Mouse (Mus musculus) kidney, embryonic 16.5 days (tissue): Measurements from ENCODE around the gene Ncam1. TPM values are rescaled to one million over a fixed set of nuclear protein-coding genes. Genes with fewer than 3 reads are reported as not detected.

Experiments used
- ATAC-seq: fragments of 200-750 bp; cut with Nextera tagmentation; 2 replicates; pipeline ENCODE4 v1.8.0; 2017; ENCODE audit warnings: moderate TSS enrichment; ENCODE audit not compliant: low FRiP score, low TSS enrichment
- H3K27ac ChIP-seq: fragments of 300-500 bp; sonication (generic); 2 replicates; pipeline ENCODE4 v1.5.1; 2014; ENCODE audit warnings: low read length
- H3K27me3 ChIP-seq: fragments of 300-500 bp; sonication (generic); 2 replicates; pipeline ENCODE4 v1.6.1; 2014; ENCODE audit warnings: low read length, control low read depth, mixed read lengths; ENCODE audit not compliant: insufficient read depth
- H3K36me3 ChIP-seq: fragments of 300-500 bp; sonication (generic); 2 replicates; pipeline ENCODE4 v1.6.1; 2014; ENCODE audit warnings: low read length, control low read depth, mixed read lengths; ENCODE audit not compliant: insufficient read depth
- H3K4me1 ChIP-seq: fragments of 300-500 bp; sonication (generic); 2 replicates; pipeline ENCODE4 v1.6.1; 2014; ENCODE audit warnings: low read length, control low read depth, mixed read lengths; ENCODE audit not compliant: insufficient read depth
- H3K4me2 ChIP-seq: fragments of 300-500 bp; sonication (generic); replicated peaks from 2 replicates; pipeline ENCODE4 v1.6.1; 2014; ENCODE audit warnings: low read depth, low read length
- H3K4me3 ChIP-seq: fragments of 300-500 bp; sonication (generic); 2 replicates; pipeline ENCODE4 v1.5.1; 2014; ENCODE audit warnings: mild to moderate bottlenecking, low read length
- H3K9ac ChIP-seq: fragments of 300-500 bp; sonication (generic); replicated peaks from 2 replicates; pipeline ENCODE4 v1.6.1; 2014; ENCODE audit warnings: low read length
- H3K9me3 ChIP-seq: fragments of 300-500 bp; sonication (generic); 2 replicates; pipeline ENCODE4 v1.6.1; 2016; ENCODE audit warnings: low read length, control low read depth
- WGBS: fragments of 180-500 bp; shearing (Covaris S2); extraction: QIAGEN DNeasy Blood & Tissue Kit; methylation state at CpG from one replicate; pipeline ENCODE4 v1.1.7; 2014; 5-methylcytosine and 5-hydroxymethylcytosine counted together
- polyA plus RNA-seq: library from polyadenylated mRNA; unstranded; fragments of >200 nt; fragmentation: Nextera tagmentation; extraction: Ambion mirVana; gene quantifications from 2 replicates; pipeline ENCODE4 v1.2.1, GENCODE M21; 2015

Gene Ncam1
- polyA plus RNA-seq, 1 experiment from 2014 or later, result 137 TPM

DNA sequence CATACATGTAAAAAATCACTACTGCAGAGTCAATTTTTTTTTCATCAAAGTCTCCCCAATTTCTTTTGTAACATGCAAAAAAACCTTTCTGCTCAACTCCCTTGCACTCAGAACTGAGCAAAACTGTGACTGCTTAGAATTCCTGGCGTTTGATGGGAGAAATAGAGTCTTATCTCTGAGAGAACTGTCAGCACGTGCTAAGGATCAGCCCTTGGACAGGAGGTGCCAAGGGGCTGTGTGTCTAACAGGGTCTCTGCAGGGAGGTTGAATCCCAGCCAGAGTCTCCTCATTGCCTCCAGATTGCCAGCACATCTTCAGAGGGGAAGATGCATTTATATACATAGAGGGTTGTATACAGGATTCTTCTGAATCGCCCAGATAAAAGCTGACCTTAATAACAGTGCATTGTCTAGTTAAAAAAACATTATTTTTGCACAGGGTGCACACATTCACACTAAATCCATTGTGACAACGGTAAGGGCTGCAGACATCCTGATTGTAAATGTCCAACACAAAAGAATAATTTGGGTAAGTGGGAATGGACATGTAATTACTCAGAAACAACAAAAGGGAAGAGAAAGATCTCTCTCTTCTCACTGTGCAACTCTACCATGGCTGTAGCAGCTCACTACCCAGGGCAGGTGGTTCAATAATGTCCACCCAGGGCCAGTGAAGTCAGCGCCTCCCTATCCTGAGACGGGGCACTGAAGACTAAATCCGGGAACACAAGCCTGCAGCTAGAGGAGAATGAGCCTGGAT lies 203.7 kb downstream of the Ncam1 start:
- Histone ChIP-seq H3K4me1 (peaks cover 29% of the 10 kb centered on the region), H3K36me3 (no peaks in the 10 kb centered on the region), H3K4me3 (no peak overlapping the region), H3K4me2 (peak overlapping the region; percentile 24), H3K9ac (0 out of 2 replicates have a peak overlapping the region, but pooled peaks have one; percentile 27), H3K27me3 (no peaks in the 10 kb centered on the region), H3K27ac (peak overlapping the region; percentile 63), H3K9me3 (no peaks in the 10 kb centered on the region)
- 34% methylated on average over 7 of the region's 7 CpGs for WGBS
- ATAC-seq, result 0 out of 2 replicates have a peak, but pooled peaks have one; percentile 51

DNA sequence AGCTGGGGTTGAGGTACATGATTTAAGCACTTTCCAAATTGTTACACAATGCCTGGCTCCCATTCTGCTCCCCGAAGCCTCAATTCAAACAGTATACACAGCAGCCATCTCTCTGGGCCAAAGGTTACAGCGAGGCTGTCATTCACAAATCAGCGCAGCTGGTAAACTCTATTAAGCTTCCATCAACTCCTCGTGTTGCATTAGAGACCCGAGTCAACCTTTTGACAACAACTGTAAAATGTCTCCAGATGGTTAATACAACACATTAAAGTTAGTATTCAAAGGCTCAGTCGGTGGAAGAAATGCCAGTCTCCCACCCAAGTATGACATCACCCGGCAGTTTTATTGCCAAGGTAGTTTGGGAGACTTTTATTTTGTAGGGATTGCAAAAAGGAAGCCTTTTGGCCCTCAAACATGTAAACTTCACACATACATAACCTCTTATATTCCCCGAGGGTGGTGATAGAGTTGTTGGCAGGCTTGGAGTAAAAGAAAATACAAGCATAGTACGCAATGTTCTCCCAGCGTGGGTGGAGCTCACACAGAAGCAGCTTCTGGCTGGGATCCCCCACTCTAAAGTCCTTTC lies 204.7 kb downstream of the Ncam1 start:
- H3K4me3 ChIP-seq, result no peak overlapping the region
- no peak overlapping the region for H3K27ac ChIP-seq
- peaks cover 29% of the 10 kb centered on the region for H3K4me1 ChIP-seq
- ATAC-seq, result no peak; the same call in 1 of the 2 replicates
- no peaks in the 10 kb centered on the region for H3K36me3 ChIP-seq
- H3K4me2 ChIP-seq, result 0 out of 2 replicates have a peak overlapping the region, but pooled peaks have one; percentile 11
- no peaks in the 10 kb centered on the region for H3K27me3 ChIP-seq
- 27% methylated on average over 10 of the region's 10 CpGs for WGBS
- H3K9ac ChIP-seq, result no peak overlapping the region
- H3K9me3 ChIP-seq, result no peaks in the 10 kb centered on the region

DNA sequence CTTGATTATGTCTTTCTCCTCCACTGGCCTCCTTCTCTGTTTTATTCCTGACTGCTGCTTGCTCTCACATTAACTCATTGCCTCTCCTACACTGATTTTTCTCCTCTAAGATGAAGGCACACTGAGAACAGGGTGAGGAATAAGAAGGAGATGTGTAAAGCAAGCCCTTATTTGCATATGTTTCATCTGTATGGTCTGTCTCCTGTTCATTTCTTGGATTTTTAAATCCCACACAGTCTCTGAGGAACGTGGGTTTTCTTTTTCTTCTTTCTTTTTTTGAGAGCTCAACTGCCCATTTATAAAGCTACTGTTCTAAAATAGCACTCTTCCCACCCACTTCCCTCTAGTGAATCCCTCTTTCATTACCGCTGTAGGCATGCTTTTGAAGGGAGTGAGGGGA lies 206.7 kb downstream of the Ncam1 start:
- ATAC-seq, result no peak
- no peaks in the 10 kb centered on the region for H3K36me3 ChIP-seq
- H3K4me2 ChIP-seq, result no peak overlapping the region
- 79% methylated on average over 2 of the region's 2 CpGs for WGBS
- H3K4me3 ChIP-seq, result no peak overlapping the region
- no peak overlapping the region for H3K27ac ChIP-seq
- peaks cover 29% of the 10 kb centered on the region for H3K4me1 ChIP-seq
- H3K9ac ChIP-seq, result no peak overlapping the region
- no peaks in the 10 kb centered on the region for H3K27me3 ChIP-seq
- no peaks in the 10 kb centered on the region for H3K9me3 ChIP-seq

DNA sequence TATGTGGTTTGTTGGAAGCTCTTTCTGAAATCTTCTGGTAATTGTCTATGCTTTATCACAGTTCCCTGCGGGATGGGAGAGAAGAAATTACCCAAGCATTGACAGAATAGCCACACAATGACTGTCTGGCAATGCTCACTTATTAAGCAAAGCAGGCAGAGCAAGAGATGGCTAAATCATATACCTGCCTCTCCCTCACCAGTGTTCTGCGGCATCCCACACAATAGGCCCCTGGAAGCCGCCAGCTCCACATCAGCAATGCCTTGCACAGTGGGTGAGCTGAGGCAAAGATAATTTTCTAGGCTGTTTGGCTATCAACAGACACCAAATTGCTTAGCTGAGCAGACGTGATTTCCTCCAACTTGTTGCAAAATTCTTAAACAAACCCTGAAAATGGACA lies 208.5 kb downstream of the Ncam1 start:
- peaks cover 18% of the 10 kb centered on the region for H3K4me1 ChIP-seq
- H3K27ac ChIP-seq, result no peak overlapping the region
- ATAC-seq, result no peak
- no peak overlapping the region for H3K9ac ChIP-seq
- 82% methylated on average over 4 of the region's 4 CpGs for WGBS
- no peaks in the 10 kb centered on the region for H3K27me3 ChIP-seq
- no peaks in the 10 kb centered on the region for H3K36me3 ChIP-seq
- no peaks in the 10 kb centered on the region for H3K9me3 ChIP-seq
- H3K4me3 ChIP-seq, result no peak overlapping the region
- no peak overlapping the region for H3K4me2 ChIP-seq

DNA sequence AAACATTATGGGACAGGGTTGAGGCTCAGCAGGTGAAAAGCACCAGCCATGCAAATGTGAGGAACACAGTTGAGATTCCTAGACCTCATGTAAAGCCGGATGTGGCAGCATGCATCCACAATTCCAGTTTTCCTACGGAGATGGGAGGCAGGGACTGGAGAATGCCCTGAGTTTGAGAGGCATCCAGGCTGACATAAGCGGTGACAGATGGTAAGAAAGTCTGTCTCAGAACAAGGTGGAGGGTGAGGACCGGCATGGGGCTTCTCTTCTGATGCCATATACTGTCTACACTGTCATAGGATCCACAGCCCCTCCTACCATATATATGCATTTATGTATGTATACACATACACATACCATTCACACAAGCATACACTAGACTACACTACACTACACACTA lies 221.6 kb downstream of the Ncam1 start:
- no peak overlapping the region for H3K4me3 ChIP-seq
- H3K9ac ChIP-seq, result no peak overlapping the region
- no peaks in the 10 kb centered on the region for H3K36me3 ChIP-seq

DNA sequence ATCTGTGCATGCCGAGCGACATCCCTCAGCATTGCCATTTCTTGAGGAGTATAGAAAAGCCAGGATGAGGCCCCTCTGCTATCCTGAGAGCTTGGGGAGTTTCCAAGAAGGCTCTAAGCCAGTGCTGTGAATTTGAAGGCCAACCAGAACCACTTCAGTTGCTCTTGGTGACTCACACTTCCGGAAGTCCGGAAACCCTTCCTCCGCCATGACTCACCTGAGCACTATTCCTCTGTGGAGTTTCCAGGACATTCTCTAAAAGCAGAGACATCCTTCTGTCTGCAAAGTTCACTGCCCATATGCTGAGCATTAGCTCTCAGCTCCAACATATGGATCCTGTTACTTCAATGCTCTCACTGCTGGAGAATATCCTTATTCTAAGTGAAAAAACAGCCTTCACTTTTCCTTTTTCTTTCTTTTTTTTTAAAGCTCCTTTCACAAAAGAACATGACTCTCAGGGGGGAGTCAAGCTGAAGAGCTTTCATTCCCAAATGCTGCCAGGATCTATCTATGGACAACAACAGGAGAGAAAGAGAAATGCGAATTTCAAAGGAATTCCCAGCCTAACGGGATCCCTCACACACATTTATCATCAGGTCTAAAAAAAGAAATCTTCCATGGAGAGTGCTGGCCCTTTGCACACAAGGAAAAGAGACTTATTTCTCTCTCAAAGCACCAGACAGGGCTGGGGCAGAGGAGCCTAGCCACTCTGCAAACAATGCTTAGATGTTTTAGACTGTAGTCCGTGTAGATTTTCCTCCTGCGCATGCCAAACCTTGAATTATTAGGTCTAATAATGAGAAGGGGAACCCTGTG lies 226.8 kb downstream of the Ncam1 start:
- H3K36me3 ChIP-seq, result peaks cover 17% of the 10 kb centered on the region
- no peak overlapping the region for H3K4me2 ChIP-seq
- H3K9ac ChIP-seq, result no peak overlapping the region
- WGBS, result 56% methylated on average over 9 of the region's 9 CpGs
- no peaks in the 10 kb centered on the region for H3K9me3 ChIP-seq
- no peaks in the 10 kb centered on the region for H3K27me3 ChIP-seq
- H3K27ac ChIP-seq, result peak overlapping the region; percentile 45; the same call in 1 of the 2 replicates
- H3K4me1 ChIP-seq, result peaks cover 16% of the 10 kb centered on the region
- ATAC-seq, result no peak
- H3K4me3 ChIP-seq, result no peak overlapping the region

More for the DNA sequence above, 221.6 kb downstream of the Ncam1 start:
- H3K4me1 ChIP-seq, result peaks cover 5% of the 10 kb centered on the region; the same call in 1 of the 2 replicates
- 91% methylated on average over 4 of the region's 4 CpGs for WGBS
- no peak overlapping the region for H3K4me2 ChIP-seq
- no peak overlapping the region for H3K27ac ChIP-seq
- H3K9me3 ChIP-seq, result no peaks in the 10 kb centered on the region
- ATAC-seq, result no peak
- no peaks in the 10 kb centered on the region for H3K27me3 ChIP-seq

DNA sequence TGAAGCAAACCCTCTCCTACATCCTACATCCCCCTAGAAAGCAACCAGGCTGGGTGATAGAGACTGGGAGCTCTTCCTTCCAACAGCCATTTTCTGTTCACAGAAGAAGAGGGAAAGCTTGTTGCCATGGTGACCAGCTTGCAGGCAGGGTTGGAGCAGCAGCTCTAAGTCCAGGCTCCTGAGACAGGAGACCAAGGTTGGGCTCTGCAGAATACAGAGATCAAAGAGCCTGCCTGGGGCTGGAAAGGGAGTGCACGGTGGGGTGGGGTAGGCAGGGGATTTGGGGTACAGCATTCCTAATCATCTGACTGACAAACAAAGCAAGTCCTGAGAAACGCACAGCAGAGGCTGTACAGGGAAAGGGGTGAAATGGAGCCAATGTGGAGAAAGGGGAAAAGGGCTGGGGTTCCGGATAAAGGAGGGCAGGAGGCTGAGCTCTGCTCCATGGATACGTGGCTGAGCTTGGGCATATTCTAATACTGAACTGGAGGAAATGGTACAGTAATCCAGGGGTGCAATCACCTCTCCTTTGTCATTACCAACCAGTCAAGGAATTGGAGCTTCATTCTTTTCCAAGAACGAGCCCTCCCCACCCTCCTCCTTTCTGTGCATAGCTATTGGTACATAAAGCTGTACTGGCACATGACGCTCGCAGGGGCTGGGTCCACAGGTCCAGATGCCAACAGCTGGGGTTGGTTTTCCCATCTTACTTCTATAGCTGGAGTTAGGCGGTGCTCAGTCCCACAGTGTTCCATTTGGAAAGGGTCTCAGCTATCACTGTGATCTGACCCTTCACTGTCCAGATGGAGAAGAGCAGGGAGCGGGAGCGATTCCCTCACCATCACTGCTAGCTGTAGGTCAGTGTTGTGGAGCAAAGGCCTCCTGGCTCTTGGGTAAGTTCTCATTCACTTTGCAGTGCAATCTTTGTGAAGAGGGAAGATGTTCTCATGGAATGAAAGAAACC lies 227.7 kb downstream of the Ncam1 start:
- no peak overlapping the region for H3K9ac ChIP-seq
- 55% methylated on average over 10 of the region's 10 CpGs for WGBS
- peaks cover 24% of the 10 kb centered on the region for H3K36me3 ChIP-seq
- peaks cover 16% of the 10 kb centered on the region for H3K4me1 ChIP-seq
- H3K27me3 ChIP-seq, result no peaks in the 10 kb centered on the region
- no peak for ATAC-seq
- H3K4me3 ChIP-seq, result no peak overlapping the region
- no peak overlapping the region for H3K4me2 ChIP-seq
- H3K27ac ChIP-seq, result peak overlapping the region; percentile 5; the same call in 1 of the 2 replicates
- H3K9me3 ChIP-seq, result no peaks in the 10 kb centered on the region

DNA sequence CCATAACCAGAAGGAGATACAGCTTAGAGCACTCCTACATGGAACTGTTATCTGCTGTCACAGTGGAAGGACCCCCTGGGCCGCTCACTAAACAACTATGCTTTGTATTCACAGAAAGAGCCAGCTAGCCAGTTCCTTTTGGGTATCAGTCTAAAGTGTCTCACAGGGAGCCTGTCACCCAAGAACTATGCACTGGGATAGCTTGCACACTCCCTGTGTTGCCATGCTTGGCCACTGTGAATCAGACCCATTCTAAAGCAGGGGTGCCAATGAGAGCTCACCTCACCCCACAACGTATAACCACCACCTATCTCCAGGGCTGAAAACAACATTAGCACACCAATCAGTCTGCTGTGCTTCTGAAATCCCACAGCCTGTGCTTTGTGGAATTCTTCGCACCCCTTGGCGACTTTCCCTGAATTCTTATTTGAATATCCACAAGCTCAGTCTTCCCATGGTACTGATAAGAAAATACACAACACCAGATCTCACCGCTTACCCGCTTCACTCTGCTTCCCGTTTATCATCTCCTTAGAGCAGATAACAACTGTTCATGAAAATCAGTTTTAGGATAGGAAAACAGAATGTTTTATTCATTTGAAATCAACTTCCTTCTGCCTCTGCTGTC lies 228.6 kb downstream of the Ncam1 start:
- Histone ChIP-seq H3K4me1 (peaks cover 16% of the 10 kb centered on the region), H3K27me3 (no peaks in the 10 kb centered on the region), H3K9me3 (no peaks in the 10 kb centered on the region), H3K27ac (no peak overlapping the region), H3K36me3 (peaks cover 30% of the 10 kb centered on the region), H3K4me2 (no peak overlapping the region), H3K4me3 (no peak overlapping the region), H3K9ac (no peak overlapping the region)
- WGBS, result 81% methylated on average over 7 of the region's 7 CpGs
- ATAC-seq, result no peak

DNA sequence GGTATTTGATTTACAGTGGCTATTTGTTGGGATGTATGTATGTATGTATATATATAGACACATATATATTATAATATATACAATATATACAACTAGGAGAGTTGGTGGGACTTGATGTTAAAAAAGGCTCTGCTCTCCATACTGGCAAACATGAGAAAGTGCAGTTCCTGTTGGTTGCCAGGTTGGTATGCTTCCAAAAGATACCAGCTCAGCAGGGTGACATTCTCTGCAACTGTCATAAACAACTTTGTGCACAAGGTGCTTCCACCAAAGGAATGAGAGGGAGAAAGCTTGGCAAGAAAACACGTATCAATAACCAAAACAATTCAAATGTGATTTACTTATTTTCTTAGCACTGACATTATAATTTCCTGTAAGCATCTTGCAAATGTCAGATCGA lies 232.9 kb downstream of the Ncam1 start:
- Histone ChIP-seq H3K9ac (no peak overlapping the region), H3K36me3 (peaks cover 47% of the 10 kb centered on the region), H3K4me2 (no peak overlapping the region), H3K4me1 (peaks cover 2% of the 10 kb centered on the region), H3K4me3 (no peak overlapping the region), H3K27ac (no peak overlapping the region), H3K27me3 (no peaks in the 10 kb centered on the region), H3K9me3 (no peaks in the 10 kb centered on the region)
- ATAC-seq, result no peak
- 76% methylated on average over 2 of the region's 2 CpGs for WGBS
